In genomic region chr9:120399537-120399936, GRCm38 (mm10) we compare ENCODE assay signal across 7 mouse cellular contexts.
DNase-seq lines count a peak whose midpoint lies in the region; ATAC-seq and TF ChIP-seq lines count a peak whose summit lies in the region.
"Not testable (repeated sequence)": the region's sequence is repeated elsewhere in the genome, so short reads cannot be mapped to it uniquely, and the experiment has no call there.

No protein-coding gene starts in this region.

- not testable (repeated sequence) for H3K4me2 ChIP-seq in embryonic facial prominence, embryonic 11.5 days (ENCODE audit: low read depth, low read length); lung, embryonic 14.5 days; stomach, postnatal 0 days (replicated peaks; ENCODE audit: low read depth)

- H3K36me3 ChIP-seq in ES-Bruce4 (ENCODE audit: control insufficient read depth, insufficient read depth, low read length, poor library complexity, severe bottlenecking); embryonic facial prominence, embryonic 11.5 days (replicated peaks; ENCODE audit: control insufficient read depth, insufficient read depth, low read depth, low read length); lung, embryonic 14.5 days (ENCODE audit: insufficient read depth); stomach, postnatal 0 days (ENCODE audit: control insufficient read depth, insufficient read depth, low read length): not testable (repeated sequence)

- TF ChIP-seq CTCF in ES-Bruce4 (IDR thresholded peaks at IDR 0.05; ENCODE audit: low read depth, low read length), result peak; percentile 26
- peak; percentile 56 for TF ChIP-seq CTCF in left cerebral cortex, adult 2 months (IDR thresholded peaks at IDR 0.05)
- TF ChIP-seq CTCF in lung, embryonic 14.5 days (IDR thresholded peaks at IDR 0.05; ENCODE audit: low read depth), result peak; percentile 54
- peak; percentile 49 for TF ChIP-seq CTCF in stomach, postnatal 0 days (IDR thresholded peaks at IDR 0.05; ENCODE audit: low read depth)

- H3K27me3 ChIP-seq in ES-Bruce4 (ENCODE audit: control insufficient read depth, insufficient read depth, low read length, poor library complexity, severe bottlenecking); embryonic facial prominence, embryonic 11.5 days (ENCODE audit: control insufficient read depth, insufficient read depth, low read length); lung, embryonic 14.5 days (ENCODE audit: insufficient read depth, low read length); stomach, postnatal 0 days (ENCODE audit: control insufficient read depth, insufficient read depth, low read length): not testable (repeated sequence)

- ATAC-seq in embryonic facial prominence, embryonic 11.5 days (replicated peaks; ENCODE audit: insufficient number of reproducible peaks, low FRiP score, low TSS enrichment, low read depth); lung, embryonic 14.5 days (ENCODE audit: insufficient read depth); stomach, postnatal 0 days (ENCODE audit: low FRiP score, low TSS enrichment): not testable (repeated sequence)

- TF ChIP-seq EP300 in ES-Bruce4 (IDR thresholded peaks at IDR 0.05; ENCODE audit: insufficient read depth, low read depth, low read length); stomach, postnatal 0 days (optimal IDR thresholded peaks at IDR 0.05): not testable (repeated sequence)

- H3K4me1 ChIP-seq in ES-Bruce4 (ENCODE audit: control insufficient read depth, insufficient read depth, low read length); embryonic facial prominence, embryonic 11.5 days (ENCODE audit: control insufficient read depth, insufficient read depth, low read length); lung, embryonic 14.5 days (ENCODE audit: insufficient read depth); stomach, postnatal 0 days (replicated peaks; ENCODE audit: control insufficient read depth, insufficient read depth): not testable (repeated sequence)

- not testable (repeated sequence) for H3K27ac ChIP-seq in ES-Bruce4 (ENCODE audit: insufficient read depth, low read length); embryonic facial prominence, embryonic 11.5 days (replicated peaks; ENCODE audit: low read depth, low read length); left cerebral cortex, adult 2 months; lung, embryonic 14.5 days (ENCODE audit: low read depth); stomach, postnatal 0 days (replicated peaks)

- TF ChIP-seq POLR2A in ES-Bruce4 (IDR thresholded peaks at IDR 0.05; ENCODE audit: insufficient read depth, low read length), result not testable (repeated sequence)

- H3K4me3 ChIP-seq in ES-Bruce4 (ENCODE audit: low read depth, low read length); embryonic facial prominence, embryonic 11.5 days (ENCODE audit: low read depth, low read length); left cerebral cortex, adult 2 months; lung, embryonic 14.5 days (ENCODE audit: low read depth, low read length); stomach, postnatal 0 days (ENCODE audit: low read depth, low read length): not testable (repeated sequence)

- DNase-seq in adrenal gland, postnatal 10 days, result peak; percentile 13
- DNase-seq in embryonic facial prominence, embryonic 11.5 days (ENCODE audit: low spot score), result peak; percentile 11
- peak; percentile 8 for DNase-seq in kidney, adult 18-20 months
- not testable (repeated sequence) for DNase-seq in left cerebral cortex, adult 2 months (ENCODE audit: extremely low spot score in 1 of 2, low spot score in 2 of 2); stomach, postnatal 0 days (ENCODE audit: low spot score)
- peak; percentile 24 for DNase-seq in lung, embryonic 14.5 days

- not testable (repeated sequence) for H3K9ac ChIP-seq in ES-Bruce4 (ENCODE audit: low read depth, poor library complexity, severe bottlenecking); embryonic facial prominence, embryonic 11.5 days (replicated peaks; ENCODE audit: low read length); lung, embryonic 14.5 days; stomach, postnatal 0 days (ENCODE audit: low read length)

- intact Hi-C loops in left cerebral cortex, adult 2 months (cut with DNase I), result not testable (repeated sequence)

- H3K9me3 ChIP-seq in ES-Bruce4 (replicated peaks; ENCODE audit: control insufficient read depth, insufficient read depth, low read length, poor library complexity, severe bottlenecking); embryonic facial prominence, embryonic 11.5 days (replicated peaks; ENCODE audit: control insufficient read depth, low read length); lung, embryonic 14.5 days (ENCODE audit: low read depth, low read length); stomach, postnatal 0 days (ENCODE audit: control insufficient read depth, low read length): not testable (repeated sequence)

- WGBS in embryonic facial prominence, embryonic 11.5 days, result 89% methylated on average over 2 of the region's 2 CpGs
- 79% methylated on average over 2 of the region's 2 CpGs for WGBS in lung, embryonic 14.5 days
- 82% methylated on average over 2 of the region's 2 CpGs for WGBS in stomach, postnatal 0 days
